Mouse (Mus musculus): ENCODE data around the gene Dynlt1a.
"Not testable (repeated sequence)": the region's sequence is repeated elsewhere in the genome, so short reads cannot be mapped to it uniquely, and the experiment has no call there.

DNA sequence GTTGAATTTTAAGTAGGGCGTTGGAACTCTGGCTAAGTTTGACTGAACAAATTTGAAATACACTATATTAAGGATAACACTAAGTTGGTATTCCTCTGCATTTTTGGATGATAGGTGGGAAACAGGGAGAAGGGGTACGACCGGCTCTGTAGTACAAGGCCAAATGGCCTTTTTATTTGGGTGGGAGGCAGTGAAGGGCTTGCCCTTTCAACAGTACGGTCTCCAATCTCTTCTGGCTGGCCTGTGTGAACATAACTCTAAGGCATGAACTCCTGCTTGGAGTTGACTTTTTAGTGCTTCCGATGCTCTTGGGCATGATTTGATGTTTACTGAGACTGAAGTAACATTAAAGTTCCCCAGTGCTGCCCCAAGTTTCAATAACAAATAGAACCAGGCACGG is 8.2 kb upstream of the Dynlt1a start:
- TF ChIP-seq EP300, CTCF (IDR thresholded peaks at IDR 0.05): not testable (repeated sequence)
